In genomic region chr5:136678840-136679348, GRCm38 (mm10) we compare ENCODE assay signal across 38 mouse cellular contexts. TPM values are rescaled to one million over a fixed set of nuclear protein-coding genes. Genes with fewer than 3 reads are reported as not detected.
A peak's percentile ranks its signal among the peaks of the same experiment; 100 is the strongest.
DNase-seq lines count a peak whose midpoint lies in the region; ATAC-seq and TF ChIP-seq lines count a peak whose summit lies in the region.
"Had no signal": no experiment of that assay in that cellular context is flagged by ENCODE, and none has a peak within 500 bp of the region (broad histone marks: within the 10 kb centered on the region; RNA-seq: fewer than 3 reads in every experiment).

No protein-coding gene starts in this region.

- H3K4me2 ChIP-seq in intestine, postnatal 0 days (replicated peaks; ENCODE audit: low read depth) = peak overlapping the region; percentile 27
- H3K4me2 ChIP-seq in stomach, embryonic 15.5 days = no peak overlapping the region
- H3K4me2 ChIP-seq: heart, embryonic 13.5 days; limb, embryonic 15.5 days; liver, embryonic 13.5 days; midbrain, embryonic 13.5 days; neural tube, embryonic 13.5 days had no signal

- H3K27me3 ChIP-seq in intestine, postnatal 0 days (replicated peaks; ENCODE audit: control insufficient read depth, insufficient read depth, low read length) = no peaks in the 10 kb centered on the region
- H3K27me3 ChIP-seq in stomach, embryonic 15.5 days (replicated peaks) = no peaks in the 10 kb centered on the region
- H3K27me3 ChIP-seq: heart, embryonic 13.5 days; limb, embryonic 15.5 days; liver, embryonic 13.5 days; midbrain, embryonic 13.5 days; neural tube, embryonic 13.5 days had no signal

- 0 out of 2 replicates have a peak, but pooled peaks cover 3% of the 10 kb centered on the region for H3K9me3 ChIP-seq in intestine, postnatal 0 days (ENCODE audit: control insufficient read depth)
- no peaks in the 10 kb centered on the region for H3K9me3 ChIP-seq in stomach, embryonic 15.5 days
- H3K9me3 ChIP-seq: limb, embryonic 10.5 days; limb, embryonic 15.5 days; liver, embryonic 13.5 days; midbrain, embryonic 13.5 days had no signal

- peak; percentile 42 to 46 for DNase-seq in B cell, adult 2 months
- DNase-seq in ZHBTc4 (ENCODE audit: low read depth, low spot score) = peak; percentile 23
- DNase-seq in kidney, adult 8-10 months = no peak
- DNase-seq in layer of hippocampus, adult 8-10 months (ENCODE audit: low spot score in 2 of 2) = no peak
- no peak for DNase-seq in thymus, adult 18-20 months
- DNase-seq: adrenal gland, adult 8-10 months; cerebellum, adult 8-10 months; cerebellum, postnatal 25 days; heart, postnatal 14 days; kidney, adult 11 months; kidney, postnatal 36 days; layer of hippocampus, adult 9-11 months; liver, embryonic 13.5 days; lung, adult 18-20 months; lung, postnatal 4 days; retina, postnatal 1 day; right cerebral cortex, postnatal 14 days; thymus, adult 2 months; thymus, postnatal 4 days had no signal

- TF ChIP-seq CTCF in intestine, postnatal 0 days (IDR thresholded peaks at IDR 0.05; ENCODE audit: low read depth) = no peak

- peak; percentile 95 for ATAC-seq in intestine, postnatal 0 days
- peak; percentile 71; the same call in 1 of the 2 replicates for ATAC-seq in stomach, embryonic 15.5 days (ENCODE audit: insufficient read depth, low FRiP score, low read depth)
- ATAC-seq: forebrain, embryonic 16.5 days; hindbrain, postnatal 0 days; lung, postnatal 0 days; midbrain, embryonic 13.5 days had no signal

- 33% methylated on average over 6 of the region's 6 CpGs for WGBS in intestine, postnatal 0 days
- WGBS in stomach, embryonic 15.5 days = 55% methylated on average over 6 of the region's 6 CpGs

- H3K27ac ChIP-seq in intestine, postnatal 0 days (ENCODE audit: low read depth, low read length) = peak overlapping the region; percentile 64
- H3K27ac ChIP-seq in stomach, embryonic 15.5 days = no peak overlapping the region
- H3K27ac ChIP-seq: heart, embryonic 13.5 days; hindbrain, postnatal 0 days; limb, embryonic 10.5 days; limb, embryonic 15.5 days; liver, embryonic 13.5 days; midbrain, embryonic 13.5 days; neural tube, embryonic 13.5 days had no signal

- H3K4me1 ChIP-seq in intestine, postnatal 0 days (replicated peaks; ENCODE audit: control insufficient read depth, insufficient read depth, low read length) = no peaks in the 10 kb centered on the region
- no peaks in the 10 kb centered on the region for H3K4me1 ChIP-seq in stomach, embryonic 15.5 days
- H3K4me1 ChIP-seq: heart, embryonic 13.5 days; limb, embryonic 15.5 days; liver, embryonic 13.5 days; midbrain, embryonic 13.5 days; neural tube, embryonic 13.5 days had no signal

- no peaks in the 10 kb centered on the region for H3K36me3 ChIP-seq in intestine, postnatal 0 days (ENCODE audit: control insufficient read depth, insufficient read depth)
- H3K36me3 ChIP-seq in stomach, embryonic 15.5 days = no peaks in the 10 kb centered on the region
- H3K36me3 ChIP-seq: heart, embryonic 13.5 days; limb, embryonic 10.5 days; limb, embryonic 15.5 days; liver, embryonic 13.5 days; midbrain, embryonic 13.5 days; neural tube, embryonic 13.5 days had no signal

- H3K4me3 ChIP-seq in intestine, postnatal 0 days (ENCODE audit: low read depth, low read length) = no peak overlapping the region
- no peak overlapping the region for H3K4me3 ChIP-seq in stomach, embryonic 15.5 days (replicated peaks)
- H3K4me3 ChIP-seq: erythroblast, embryonic 14.5 days; heart, embryonic 13.5 days; limb, embryonic 10.5 days; limb, embryonic 15.5 days; liver, embryonic 13.5 days; midbrain, embryonic 13.5 days; neural tube, embryonic 13.5 days had no signal

- no peak overlapping the region for H3K9ac ChIP-seq in intestine, postnatal 0 days (ENCODE audit: low read depth, low read length)
- H3K9ac ChIP-seq in stomach, embryonic 15.5 days = no peak overlapping the region
- H3K9ac ChIP-seq: heart, embryonic 13.5 days; limb, embryonic 15.5 days; liver, embryonic 13.5 days; midbrain, embryonic 13.5 days; neural tube, embryonic 13.5 days had no signal

RNA-seq across cellular contexts. Expression of gene Myl10, which starts 14.1 kb away (rescaled TPM):
- polyA plus RNA-seq in intestine, postnatal 0 days (2015; fragmentation: Nextera tagmentation; extraction: Ambion mirVana) = not detected in 2 replicates
- 0.27 and 0.28 TPM in 2 replicates for polyA plus RNA-seq in stomach, embryonic 15.5 days (2015; fragmentation: Nextera tagmentation; extraction: Ambion mirVana)
- total RNA-seq in layer of hippocampus, adult 8-10 months (2022) = not detected
- total RNA-seq: adrenal gland, adult 8-10 months; heart, adult 8-10 months; heart, postnatal 14 days; hindbrain, postnatal 0 days; left cerebral cortex, postnatal 10 days had no signal
- polyA plus RNA-seq: embryonic facial prominence, embryonic 11.5 days; erythroblast, embryonic 14.5 days; forebrain, embryonic 11.5 days; forebrain, embryonic 16.5 days; heart, embryonic 13.5 days; hindbrain, embryonic 11.5 days; hindbrain, postnatal 0 days; kidney, embryonic 16.5 days; limb, embryonic 10.5 days; liver, embryonic 13.5 days; lung, postnatal 0 days; midbrain, embryonic 13.5 days; neural tube, embryonic 13.5 days; small intestine, adult 2 months; stomach, embryonic 14.5 days had no signal

Comparison
In these comparisons a context has a peak if more than half of its experiments do, and no peak if none do; other contexts are left out.
1. DNase-seq: peak in B cell, adult 2 months (2 of 2) and ZHBTc4 (single experiment); none in kidney, adult 8-10 months (0 of 2), layer of hippocampus, adult 8-10 months (0 of 2) and thymus, adult 18-20 months (0 of 2).